Mouse (Mus musculus) heart, embryonic 15.5 days (tissue): ENCODE measurements at regions not wholly inside any gene's neighbourhood (a gene's known extent, or its start where the extent isn't known, plus 50 kb on each side); places are given as distances from the start of the nearest gene placed in this dataset.

Experiments
- ATAC-seq: fragments of 200-750 bp; cut with Nextera tagmentation; replicated peaks from 2 replicates; pipeline ENCODE4 v1.8.0; 2017; ENCODE audit warnings: low read depth, moderate TSS enrichment; ENCODE audit not compliant: insufficient number of reproducible peaks, insufficient read depth, low FRiP score
- H3K27ac ChIP-seq: fragments of 300-500 bp; sonication (generic); 2 replicates; pipeline ENCODE4 v1.5.1; 2015; ENCODE audit warnings: mild to moderate bottlenecking, inconsistent platforms
- H3K27me3 ChIP-seq: fragments of 300-500 bp; sonication (generic); 2 replicates; pipeline ENCODE4 v1.6.1; 2015; ENCODE audit warnings: inconsistent platforms
- H3K36me3 ChIP-seq: fragments of 300-500 bp; sonication (generic); 2 replicates; pipeline ENCODE4 v1.6.1; 2015; ENCODE audit warnings: mild to moderate bottlenecking, inconsistent platforms
- H3K4me1 ChIP-seq: fragments of 300-500 bp; sonication (generic); replicated peaks from 2 replicates; pipeline ENCODE4 v1.6.1; 2015; ENCODE audit warnings: inconsistent platforms
- H3K4me2 ChIP-seq: fragments of 300-500 bp; sonication (generic); 2 replicates; pipeline ENCODE4 v1.6.1; 2015; ENCODE audit warnings: inconsistent platforms, mild to moderate bottlenecking, moderate library complexity
- H3K4me3 ChIP-seq: fragments of 300-500 bp; sonication (generic); 2 replicates; pipeline ENCODE4 v1.5.1; 2015; ENCODE audit warnings: mild to moderate bottlenecking, inconsistent platforms
- H3K9ac ChIP-seq: fragments of 300-500 bp; sonication (generic); 2 replicates; pipeline ENCODE4 v1.6.1; 2015; ENCODE audit warnings: mild to moderate bottlenecking, inconsistent platforms
- H3K9me3 ChIP-seq: fragments of 300-500 bp; sonication (generic); replicated peaks from 2 replicates; pipeline ENCODE4 v1.6.1; 2016; ENCODE audit warnings: inconsistent platforms
- WGBS: fragments of 180-500 bp; shearing (Covaris S2); methylation state at CpG from one replicate; pipeline ENCODE4 v1.1.7; 2015; ENCODE audit warnings: mixed read lengths; 5-methylcytosine and 5-hydroxymethylcytosine counted together

DNA sequence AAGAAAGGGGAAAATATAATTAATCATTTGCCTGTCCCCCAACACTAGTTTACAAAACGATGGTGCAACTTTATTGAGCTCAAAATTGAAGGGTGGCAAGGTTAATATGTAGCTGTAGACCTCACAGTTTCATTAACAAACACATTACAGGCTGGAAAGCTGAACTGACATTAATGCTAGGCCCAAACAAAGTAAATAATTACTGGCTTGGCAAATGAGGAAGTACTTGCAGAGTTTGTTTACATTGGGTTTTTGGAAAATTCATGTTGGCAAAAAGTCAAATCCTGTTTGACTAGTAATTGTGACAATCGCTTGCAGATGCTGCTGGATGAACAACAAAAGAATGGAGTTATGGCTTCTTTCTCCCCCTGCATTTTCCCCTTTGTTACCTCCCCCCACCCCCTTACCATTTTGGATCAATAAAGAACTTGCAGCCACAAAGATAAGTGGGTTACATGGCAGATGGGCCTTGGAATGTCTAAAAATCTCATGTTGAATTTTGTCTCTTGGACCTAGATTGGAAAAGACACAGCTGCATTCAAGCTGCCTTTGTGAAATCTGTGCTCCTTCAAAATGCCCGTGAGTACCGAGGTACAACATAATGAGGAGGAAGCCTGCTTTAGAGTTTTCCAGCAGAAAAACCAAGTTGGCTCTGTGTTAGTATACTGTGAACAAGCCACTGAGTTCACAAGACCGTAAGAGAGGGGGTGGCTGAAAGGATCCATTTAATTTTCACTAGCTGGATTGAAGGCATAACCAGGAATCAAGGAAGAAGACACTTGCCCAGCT, 331.3 kb upstream of the BC052040 start:
- WGBS, result 64% methylated on average over 5 of the region's 5 CpGs
- ATAC-seq, result no peak
- Histone ChIP-seq H3K9me3 (no peaks in the 10 kb centered on the region), H3K4me3 (no peak overlapping the region), H3K4me2 (no peak overlapping the region), H3K4me1 (no peaks in the 10 kb centered on the region), H3K27me3 (no peaks in the 10 kb centered on the region), H3K36me3 (no peaks in the 10 kb centered on the region), H3K9ac (no peak overlapping the region), H3K27ac (no peak overlapping the region)

DNA sequence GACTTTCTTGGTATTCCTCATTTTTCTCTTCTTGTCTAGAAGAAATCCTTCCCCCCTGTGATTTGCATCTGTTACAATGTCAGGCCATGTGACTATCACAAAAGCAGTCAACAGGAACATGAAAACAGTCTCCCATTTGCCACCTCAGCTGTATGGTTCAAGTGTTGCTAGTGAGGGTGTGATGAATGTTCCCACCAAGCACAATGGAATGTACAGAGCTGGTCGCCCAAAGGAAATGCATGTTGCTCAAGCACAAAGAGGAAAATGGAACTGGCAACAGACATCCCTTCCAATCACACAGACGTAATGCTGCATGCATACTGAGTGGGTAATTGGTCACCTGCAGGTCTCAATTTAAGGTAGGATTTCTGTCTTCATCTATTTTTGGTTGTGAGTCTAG, 324.1 kb upstream of the BC052040 start:
- Histone ChIP-seq H3K9ac (no peak overlapping the region), H3K4me3 (no peak overlapping the region), H3K4me1 (no peaks in the 10 kb centered on the region), H3K4me2 (no peak overlapping the region), H3K27ac (no peak overlapping the region), H3K36me3 (no peaks in the 10 kb centered on the region), H3K27me3 (no peaks in the 10 kb centered on the region), H3K9me3 (no peaks in the 10 kb centered on the region)
- WGBS, result 66% methylated on average over 2 of the region's 2 CpGs
- ATAC-seq, result no peak

DNA sequence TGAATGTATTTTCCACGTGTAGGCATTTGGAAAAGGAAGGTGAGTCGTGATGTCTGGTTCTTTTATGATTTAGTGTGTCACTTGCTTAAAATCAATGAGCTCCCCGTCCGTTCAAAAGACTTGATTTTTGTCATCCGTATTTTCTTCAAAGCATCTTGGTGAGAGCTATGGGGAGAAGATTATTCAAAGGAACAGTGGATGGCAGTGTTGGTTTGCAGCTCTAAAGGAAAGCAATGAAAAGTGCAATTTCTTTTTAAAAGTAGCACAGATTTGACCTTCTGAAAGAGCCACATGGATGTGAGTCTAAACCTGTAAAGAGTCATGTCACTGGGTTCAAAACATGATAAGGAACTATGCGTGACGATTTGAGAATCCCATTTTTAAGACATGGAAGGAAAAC, 313.3 kb upstream of the BC052040 start:
- Histone ChIP-seq H3K27me3 (no peaks in the 10 kb centered on the region), H3K4me1 (no peaks in the 10 kb centered on the region), H3K27ac (no peak overlapping the region), H3K36me3 (no peaks in the 10 kb centered on the region), H3K9ac (no peak overlapping the region), H3K4me2 (no peak overlapping the region), H3K9me3 (no peaks in the 10 kb centered on the region), H3K4me3 (no peak overlapping the region)
- no peak for ATAC-seq
- WGBS, result 55% methylated on average over 7 of the region's 7 CpGs

DNA sequence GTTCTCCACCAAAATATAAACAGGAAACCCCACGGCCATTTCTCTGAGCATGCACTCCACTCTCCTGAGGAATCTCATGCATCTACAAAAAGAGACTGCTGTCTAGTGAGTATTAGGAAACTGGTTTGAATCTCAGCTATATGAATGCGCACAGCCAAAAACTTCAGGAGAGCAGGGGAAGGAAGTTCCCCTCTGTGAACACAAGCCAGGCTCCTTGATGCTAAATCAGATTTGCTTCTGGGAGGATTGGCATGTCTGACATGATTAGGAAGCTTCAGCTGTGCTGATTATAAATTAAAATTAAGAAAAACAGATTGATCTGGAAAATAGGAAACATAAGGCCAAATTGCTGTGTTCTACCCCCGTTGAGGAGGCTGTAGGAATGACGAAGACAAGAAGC, 304.1 kb upstream of the BC052040 start:
- Histone ChIP-seq H3K4me3 (no peak overlapping the region), H3K27me3 (no peaks in the 10 kb centered on the region), H3K27ac (no peak overlapping the region), H3K4me2 (no peak overlapping the region), H3K4me1 (no peaks in the 10 kb centered on the region), H3K9me3 (no peaks in the 10 kb centered on the region), H3K36me3 (no peaks in the 10 kb centered on the region), H3K9ac (no peak overlapping the region)
- no peak for ATAC-seq
- 58% methylated on average over 4 of the region's 4 CpGs for WGBS

DNA sequence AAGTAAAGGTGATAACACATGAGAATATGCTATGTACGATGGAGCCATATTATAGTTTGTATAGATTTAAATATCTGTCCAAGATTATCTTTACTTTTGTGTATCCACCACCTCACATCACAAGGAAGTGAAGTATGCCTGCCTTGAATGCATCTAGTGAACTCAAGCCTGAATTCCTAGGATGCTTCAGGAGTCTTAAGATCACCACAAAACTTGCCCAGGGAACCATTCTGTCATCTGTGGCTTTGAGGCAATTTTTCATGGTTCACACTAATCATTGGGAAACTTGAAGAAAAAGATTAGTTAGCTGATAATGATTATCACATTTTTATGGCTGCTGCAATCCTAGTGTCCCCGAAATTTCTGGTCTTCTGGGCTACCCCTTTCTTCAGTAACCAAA, 288.5 kb upstream of the BC052040 start:
- Histone ChIP-seq H3K4me2 (no peak overlapping the region), H3K9ac (no peak overlapping the region), H3K27ac (no peak overlapping the region), H3K27me3 (no peaks in the 10 kb centered on the region), H3K9me3 (no peaks in the 10 kb centered on the region), H3K4me3 (no peak overlapping the region), H3K36me3 (no peaks in the 10 kb centered on the region), H3K4me1 (no peaks in the 10 kb centered on the region)
- ATAC-seq, result no peak
- WGBS, result 67% methylated on average over 2 of the region's 2 CpGs

DNA sequence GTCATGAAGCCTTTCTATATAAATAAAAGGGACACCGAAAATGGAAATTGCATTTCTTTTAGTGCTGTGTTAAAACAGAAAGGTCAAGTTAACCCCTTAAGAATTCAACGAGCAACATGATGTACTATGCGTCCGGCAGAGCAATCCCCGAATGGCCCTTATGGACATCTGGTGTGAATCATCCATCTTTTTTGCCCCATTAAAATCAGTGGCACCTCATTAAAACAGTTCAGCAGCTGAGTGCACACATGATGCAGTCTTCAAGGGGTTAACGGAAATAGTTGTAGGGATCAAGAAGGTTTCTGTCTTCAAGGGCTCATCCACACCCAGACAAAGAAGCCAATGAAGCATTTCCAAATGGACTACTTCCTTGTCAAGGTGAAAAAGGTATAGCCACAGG, 284.1 kb upstream of the BC052040 start:
- 76% methylated on average over 6 of the region's 6 CpGs for whole genome bisulfite sequencing
- no peak for ATAC-seq
- Histone ChIP-seq H3K9ac (no peak overlapping the region), H3K4me1 (no peaks in the 10 kb centered on the region), H3K27ac (no peak overlapping the region), H3K27me3 (no peaks in the 10 kb centered on the region), H3K36me3 (no peaks in the 10 kb centered on the region), H3K4me3 (no peak overlapping the region), H3K4me2 (no peak overlapping the region), H3K9me3 (no peaks in the 10 kb centered on the region)

DNA sequence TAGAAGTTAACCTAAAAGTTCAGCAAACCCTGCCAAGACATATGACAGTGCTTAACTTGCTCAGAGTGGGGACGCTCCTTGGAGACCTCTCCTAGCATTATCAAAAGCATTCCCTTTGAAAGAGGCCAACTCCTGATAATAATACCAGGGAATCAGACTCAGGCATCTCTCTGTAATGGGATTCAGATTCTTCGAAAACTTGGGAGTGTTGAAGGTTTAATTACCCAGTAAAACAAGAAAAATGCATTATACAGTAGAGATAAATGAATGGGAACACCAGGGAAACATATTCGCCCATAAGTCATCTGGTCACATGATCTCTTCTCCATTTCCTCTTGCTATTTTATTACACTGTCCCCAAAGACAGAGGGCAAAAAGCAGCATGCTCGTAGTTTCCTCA, 274.3 kb upstream of the BC052040 start:
- 0 out of 2 replicates have a peak, but pooled peaks cover 4% of the 10 kb centered on the region for H3K4me1 ChIP-seq
- 57% methylated on average over 4 of the region's 4 CpGs for WGBS
- H3K4me3 ChIP-seq, result no peak overlapping the region
- H3K9me3 ChIP-seq, result no peaks in the 10 kb centered on the region
- H3K36me3 ChIP-seq, result no peaks in the 10 kb centered on the region
- no peak overlapping the region for H3K4me2 ChIP-seq
- no peak for ATAC-seq
- H3K9ac ChIP-seq, result no peak overlapping the region
- H3K27ac ChIP-seq, result no peak overlapping the region
- H3K27me3 ChIP-seq, result no peaks in the 10 kb centered on the region

DNA sequence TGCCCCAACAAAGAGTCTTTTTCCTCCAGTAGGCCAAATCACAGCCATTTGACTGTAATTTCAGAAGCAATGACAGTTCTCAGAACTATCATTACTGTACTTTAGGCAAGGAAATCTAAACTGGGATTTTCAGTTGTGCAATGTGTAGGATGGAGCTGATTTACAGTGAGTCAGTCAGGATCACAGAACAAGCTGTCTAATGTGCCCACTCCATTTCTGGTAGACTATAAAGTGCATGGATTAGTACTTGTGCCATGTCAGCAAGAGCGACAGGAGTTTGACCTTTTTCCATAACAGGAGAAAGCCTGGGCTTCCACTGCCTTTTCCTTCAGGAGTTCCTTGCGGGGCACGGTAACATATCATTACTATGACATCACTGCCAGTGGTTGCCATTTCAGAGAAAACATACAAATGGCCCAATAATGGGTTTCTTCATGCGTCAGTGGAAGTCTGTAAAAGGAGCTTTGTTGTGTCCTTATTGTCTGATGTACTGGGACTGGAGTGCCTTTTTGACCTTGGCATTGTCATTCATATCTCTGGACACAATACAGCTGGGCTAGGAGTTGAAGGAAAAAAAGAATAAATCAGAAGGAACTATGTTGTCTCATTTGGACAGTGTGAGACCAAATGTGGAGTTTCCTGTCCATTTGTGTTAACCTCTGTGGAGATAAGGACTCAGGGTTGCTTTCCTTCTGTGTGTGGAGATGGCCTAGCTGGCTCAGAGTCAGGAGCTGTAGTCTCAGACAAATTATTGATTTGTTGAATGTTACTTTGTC, 271.5 kb upstream of the BC052040 start:
- 50% methylated on average over 4 of the region's 4 CpGs for WGBS
- H3K4me2 ChIP-seq, result no peak overlapping the region
- no peak overlapping the region for H3K27ac ChIP-seq
- no peak overlapping the region for H3K9ac ChIP-seq
- no peak overlapping the region for H3K4me3 ChIP-seq
- no peaks in the 10 kb centered on the region for H3K27me3 ChIP-seq
- peak; percentile 73 for ATAC-seq
- no peaks in the 10 kb centered on the region for H3K36me3 ChIP-seq
- H3K9me3 ChIP-seq, result no peaks in the 10 kb centered on the region
- H3K4me1 ChIP-seq, result 0 out of 2 replicates have a peak, but pooled peaks cover 4% of the 10 kb centered on the region

DNA sequence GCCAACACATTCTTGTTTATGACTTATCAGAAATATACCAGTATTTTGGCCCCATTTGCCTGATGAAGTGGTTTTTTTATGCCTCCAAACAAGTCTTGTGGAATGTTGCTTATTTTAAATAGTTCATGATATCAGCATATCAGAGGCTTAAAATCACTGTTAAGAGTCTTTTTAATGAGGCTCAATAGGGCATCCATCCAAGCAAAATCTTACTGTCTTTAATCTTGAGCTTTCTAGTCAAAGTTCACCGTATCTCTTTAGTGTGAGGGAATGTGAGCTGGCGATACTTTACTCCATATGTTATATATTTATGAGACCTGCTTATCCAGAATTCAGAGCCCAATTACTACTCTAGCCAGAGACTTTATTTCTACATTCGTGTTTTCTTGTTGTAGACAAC, 263.0 kb upstream of the BC052040 start:
- H3K9me3 ChIP-seq, result no peaks in the 10 kb centered on the region
- no peak overlapping the region for H3K4me2 ChIP-seq
- H3K27me3 ChIP-seq, result no peaks in the 10 kb centered on the region
- no peaks in the 10 kb centered on the region for H3K4me1 ChIP-seq
- H3K27ac ChIP-seq, result no peak overlapping the region
- no peaks in the 10 kb centered on the region for H3K36me3 ChIP-seq
- H3K9ac ChIP-seq, result no peak overlapping the region
- WGBS, result 65% methylated on average over 3 of the region's 3 CpGs
- no peak for ATAC-seq
- no peak overlapping the region for H3K4me3 ChIP-seq

DNA sequence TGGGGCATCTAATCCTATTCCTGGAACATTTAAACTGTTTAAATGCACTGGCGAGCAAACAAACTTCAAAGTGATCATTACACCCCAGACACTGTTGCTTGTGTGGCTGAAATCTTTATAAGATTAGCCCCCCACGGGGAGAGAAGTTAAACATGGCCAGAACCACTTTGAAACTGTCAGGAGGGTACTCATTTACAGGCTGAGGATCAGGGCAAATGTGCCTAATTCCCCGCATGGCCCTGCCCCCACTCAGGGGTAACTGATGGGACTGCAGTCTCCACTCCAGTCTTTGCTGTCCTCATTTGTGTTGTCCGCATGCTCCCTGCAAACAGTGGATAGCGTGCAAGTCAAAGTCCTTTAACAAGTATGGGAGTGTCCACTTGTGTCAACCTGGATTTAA, 258.9 kb upstream of the BC052040 start:
- H3K9me3 ChIP-seq, result no peaks in the 10 kb centered on the region
- no peak overlapping the region for H3K4me3 ChIP-seq
- H3K27ac ChIP-seq, result no peak overlapping the region
- H3K36me3 ChIP-seq, result no peaks in the 10 kb centered on the region
- H3K4me2 ChIP-seq, result no peak overlapping the region
- H3K4me1 ChIP-seq, result no peaks in the 10 kb centered on the region
- no peak overlapping the region for H3K9ac ChIP-seq
- WGBS, result 56% methylated on average over 5 of the region's 5 CpGs
- no peak for ATAC-seq
- no peaks in the 10 kb centered on the region for H3K27me3 ChIP-seq

DNA sequence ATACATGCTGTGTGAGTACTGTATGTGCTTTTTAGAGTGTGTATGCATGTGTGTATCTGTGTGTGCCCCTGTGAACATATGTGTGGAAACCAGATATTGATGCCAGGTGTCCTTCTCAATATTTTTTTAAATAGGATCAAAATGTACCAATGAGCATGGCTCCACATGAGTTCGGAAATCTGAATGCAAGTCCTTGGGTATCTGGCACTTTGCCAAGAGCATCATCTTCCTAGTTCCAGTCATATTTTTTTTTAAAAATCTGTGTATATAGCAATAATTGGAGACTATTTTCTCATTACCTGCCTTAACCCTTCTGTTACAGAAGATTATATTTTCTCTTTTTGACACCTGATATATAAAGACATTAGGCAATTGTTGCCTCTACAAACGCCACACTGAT, 255.0 kb upstream of the BC052040 start:
- H3K4me1 ChIP-seq, result no peaks in the 10 kb centered on the region
- no peak for ATAC-seq
- 73% methylated on average over 2 of the region's 2 CpGs for WGBS
- H3K27me3 ChIP-seq, result no peaks in the 10 kb centered on the region
- H3K4me3 ChIP-seq, result no peak overlapping the region
- no peak overlapping the region for H3K9ac ChIP-seq
- H3K9me3 ChIP-seq, result no peaks in the 10 kb centered on the region
- no peak overlapping the region for H3K27ac ChIP-seq
- no peaks in the 10 kb centered on the region for H3K36me3 ChIP-seq
- H3K4me2 ChIP-seq, result no peak overlapping the region

DNA sequence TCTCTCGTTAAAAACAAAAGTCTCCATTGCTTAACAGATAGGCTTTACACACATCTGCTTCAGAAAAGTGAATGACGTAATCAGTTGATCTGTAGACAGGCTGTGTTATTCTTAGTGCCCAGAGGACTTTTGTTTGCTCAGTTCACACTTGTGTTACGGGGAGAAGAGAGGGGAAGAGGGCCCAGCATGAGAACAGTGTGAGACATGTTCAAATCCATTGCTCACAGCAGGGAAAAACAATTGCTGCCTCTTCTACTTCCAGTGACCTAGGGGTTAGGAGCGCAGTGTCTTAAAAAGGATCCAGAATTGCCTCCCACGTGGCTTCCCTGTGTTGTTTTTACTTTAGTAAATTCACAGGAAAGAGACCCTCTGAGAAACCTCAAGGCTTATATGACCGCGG, 243.3 kb upstream of the BC052040 start:
- Histone ChIP-seq H3K4me3 (no peak overlapping the region), H3K9me3 (no peaks in the 10 kb centered on the region), H3K27me3 (no peaks in the 10 kb centered on the region), H3K9ac (no peak overlapping the region), H3K36me3 (no peaks in the 10 kb centered on the region), H3K27ac (no peak overlapping the region), H3K4me1 (no peaks in the 10 kb centered on the region), H3K4me2 (no peak overlapping the region)
- 47% methylated on average over 7 of the region's 7 CpGs for WGBS
- ATAC-seq, result no peak
